Mouse (Mus musculus): ENCODE measurements around the gene Git1.

DNA sequence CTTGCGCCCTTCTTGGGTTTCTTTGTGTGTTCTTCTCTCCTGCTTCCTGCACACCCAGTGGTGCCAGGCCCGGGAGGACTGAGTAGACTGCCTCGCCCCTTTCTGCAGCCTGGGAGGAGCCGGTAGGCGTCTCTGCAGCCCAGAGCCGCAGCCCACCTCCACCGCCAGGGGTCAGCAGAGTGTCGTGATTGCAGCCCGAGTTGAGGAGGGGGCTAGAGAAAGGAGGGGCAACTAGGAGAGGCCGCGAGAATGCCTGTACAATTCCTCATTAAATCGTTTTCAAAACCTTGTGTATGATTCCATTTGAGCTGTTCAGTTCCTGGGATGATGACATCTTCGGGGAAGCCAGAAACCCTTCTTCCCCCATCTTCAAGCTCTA, 2.2 kb upstream of the Git1 start:
- TF ChIP-seq MAZ (IDR thresholded peaks at IDR 0.05; ENCODE audit: low read depth, low read length): peak; percentile 100
- 0 out of 2 replicates have a peak, but pooled peaks have one; percentile 45 for TF ChIP-seq POLR2A (IDR thresholded peaks at IDR 0.05; ENCODE audit: low read depth, low read length)
- TF ChIP-seq CTCF (conservative IDR thresholded peaks at IDR 0.05 in 1 of 2, IDR thresholded peaks at IDR 0.05 in 1 of 2; ENCODE audit: low read depth in 2 of 2, low read length in 2 of 2): peak; percentile 87 to 100
- peak; percentile 71 for TF ChIP-seq ELF1 (IDR thresholded peaks at IDR 0.05; ENCODE audit: low read depth, low read length)
- peak; percentile 63; the same call in 1 of the 2 replicates for TF ChIP-seq NELFE (IDR thresholded peaks at IDR 0.05; ENCODE audit: low read depth, low read length)
- no peak for TF ChIP-seq CHD1 (IDR thresholded peaks at IDR 0.05; ENCODE audit: low read depth, low read length)
- TF ChIP-seq TBP (conservative IDR thresholded peaks at IDR 0.05; ENCODE audit: low read depth, low read length): 0 out of 2 replicates have a peak, but pooled peaks have one; percentile 60
- no peak for TF ChIP-seq POLR2AphosphoS2 (IDR thresholded peaks at IDR 0.05; ENCODE audit: low read depth, low read length)
- TF ChIP-seq USF1 (IDR thresholded peaks at IDR 0.05; ENCODE audit: low read depth, low read length): no peak
- TF ChIP-seq MAX (IDR thresholded peaks at IDR 0.05; ENCODE audit: low read length): no peak
- TF ChIP-seq UBTF (IDR thresholded peaks at IDR 0.05; ENCODE audit: low read depth, low read length): 0 out of 2 replicates have a peak, but pooled peaks have one; percentile 71
- peak; percentile 25; the same call in 1 of the 2 replicates for TF ChIP-seq ZC3H11A (IDR thresholded peaks at IDR 0.05; ENCODE audit: low read depth, low read length)

Measured in CH12.LX (cell line).